Mouse (Mus musculus): ENCODE data around the gene Rassf3.

Gene Rassf3

DNA sequence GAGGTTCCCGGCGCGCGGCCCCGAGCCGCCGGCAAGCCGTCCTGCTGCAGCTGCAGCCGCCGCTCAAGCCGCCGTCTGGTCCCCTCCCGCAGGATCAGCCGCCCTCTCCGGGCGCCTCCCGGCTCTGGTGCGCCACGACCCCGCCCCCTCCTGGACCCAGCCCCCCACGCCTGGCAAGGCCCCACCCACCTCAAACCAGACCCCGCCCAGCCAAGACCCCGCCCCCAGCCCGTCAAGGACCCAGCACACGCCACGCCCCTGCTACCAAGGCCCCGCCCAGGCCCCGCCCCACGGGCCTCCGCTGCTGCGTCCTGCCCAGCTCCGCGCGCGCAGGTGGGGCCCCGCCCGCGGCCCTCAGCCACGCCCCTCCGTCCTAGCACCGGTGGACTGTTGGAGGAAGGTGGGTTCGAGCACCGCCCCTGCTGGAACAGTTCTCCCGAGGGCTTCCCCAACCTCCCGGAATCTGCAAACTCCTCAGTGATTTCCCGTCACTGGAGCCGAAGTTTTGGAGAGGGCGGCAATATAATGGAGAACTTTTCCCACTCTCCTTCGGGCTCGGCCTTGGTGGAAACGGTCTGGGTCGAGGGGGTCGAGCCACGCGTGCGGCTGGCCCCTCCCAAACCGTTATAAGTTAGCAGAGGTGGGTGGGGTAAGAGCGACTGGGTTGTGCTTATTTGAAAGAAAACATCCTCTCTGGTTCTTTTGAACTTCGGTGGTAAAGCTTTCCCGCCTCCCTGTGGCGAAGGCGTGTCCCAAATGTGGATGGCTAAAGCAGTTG lies at the start of gene Rassf3:
Rassf3 (minus strand) TSS at position 158 of the 778 bp plus-strand sequence.
- peak; percentile 95 for DNase-seq (ENCODE audit: low spot score)

GRCm38 (mm10) chr10:121520923-121521585 lies 44.9 kb upstream of the Rassf3 start:
- DNase-seq (ENCODE audit: low spot score), result no peak

- DNase-seq (ENCODE audit: low spot score), result no peak
These were observed 43.6 kb upstream of the Rassf3 start for GRCm38 (mm10) chr10:121519710-121520109.

- peak; percentile 69 for DNase-seq (ENCODE audit: low spot score)
These were observed 40.0 kb upstream of the Rassf3 start for GRCm38 (mm10) chr10:121516008-121516600.

- DNase-seq (ENCODE audit: low spot score), result no peak
These were observed 33.9 kb upstream of the Rassf3 start for GRCm38 (mm10) chr10:121509751-121510643.

DNA sequence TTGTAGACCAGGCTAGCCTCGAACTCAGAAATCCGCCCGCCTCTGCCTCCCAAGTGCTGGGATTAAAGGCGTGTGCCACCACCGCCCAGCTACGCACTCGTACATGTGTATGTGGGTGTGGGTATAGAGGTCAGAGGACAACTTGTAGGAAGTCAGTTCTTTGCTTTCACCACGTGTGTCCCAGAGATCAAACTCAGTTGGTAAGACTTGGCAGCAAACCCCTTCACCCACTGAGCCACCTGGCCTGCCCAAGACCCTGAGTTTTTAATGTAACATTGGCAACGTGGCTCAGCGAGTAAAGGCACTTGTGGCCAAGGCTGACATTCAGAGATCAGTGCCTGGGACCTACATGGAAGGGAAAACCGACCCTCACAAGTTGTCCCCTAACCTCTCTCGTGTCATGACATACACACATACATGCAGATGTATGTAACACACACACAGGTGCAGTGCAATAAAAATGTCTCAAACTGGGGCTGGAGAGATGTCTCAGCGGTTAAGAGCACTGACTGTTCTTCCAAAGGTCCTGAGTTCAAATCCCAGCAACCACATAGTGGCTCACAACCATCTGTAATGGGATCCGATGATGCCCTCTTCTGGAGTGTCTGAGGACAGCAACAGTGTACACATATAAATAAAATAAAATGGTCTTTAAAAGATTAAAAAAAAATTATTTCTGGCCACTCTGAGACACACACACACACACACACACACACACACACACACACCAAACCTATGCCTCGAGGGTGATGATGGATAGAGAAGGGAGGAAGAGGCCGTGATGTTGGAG lies 31.8 kb upstream of the Rassf3 start:
- no peak for DNase-seq (ENCODE audit: low spot score)

DNA sequence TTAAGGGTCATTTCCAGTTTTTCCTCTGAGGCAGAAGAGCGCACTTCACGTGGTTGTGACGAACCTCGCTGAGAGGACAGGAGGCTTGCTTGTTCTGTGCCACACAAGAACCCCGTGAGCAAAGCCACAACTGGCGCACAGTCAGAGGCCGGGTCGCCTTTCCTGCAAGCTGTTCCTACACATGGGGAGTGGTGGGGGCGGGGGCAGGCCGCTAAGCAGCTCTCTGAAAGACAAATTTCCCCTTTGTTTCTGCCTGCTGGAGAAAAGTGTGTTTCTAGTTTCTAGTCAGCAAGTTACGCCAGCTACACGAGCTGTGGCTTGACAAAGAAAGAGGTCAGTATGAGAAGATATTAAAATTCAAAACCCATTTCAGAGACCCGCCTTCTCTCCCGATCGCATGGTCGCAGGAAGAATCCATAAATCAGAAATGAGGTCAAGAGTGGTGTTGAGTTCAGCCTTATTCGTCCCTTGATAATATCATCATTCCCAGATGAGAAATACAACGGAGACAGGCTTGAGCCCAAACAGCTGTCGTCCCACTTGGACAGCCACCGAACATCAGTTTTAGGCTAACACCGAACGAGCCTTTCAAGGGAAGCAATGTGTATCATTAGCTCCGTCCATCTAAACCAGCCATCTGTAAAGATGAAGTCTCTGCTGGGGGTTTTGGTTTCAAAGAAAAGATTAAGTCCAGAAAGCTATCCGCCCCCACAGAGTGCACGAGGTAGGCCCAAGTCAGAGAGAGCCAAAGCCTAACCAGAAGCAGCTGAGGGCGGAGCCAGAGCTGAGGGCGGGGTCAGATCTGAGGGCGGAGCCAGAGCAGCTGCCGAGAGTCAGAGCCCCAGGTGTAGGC lies 30.8 kb upstream of the Rassf3 start:
- DNase-seq (ENCODE audit: low spot score), result peak; percentile 64

DNA sequence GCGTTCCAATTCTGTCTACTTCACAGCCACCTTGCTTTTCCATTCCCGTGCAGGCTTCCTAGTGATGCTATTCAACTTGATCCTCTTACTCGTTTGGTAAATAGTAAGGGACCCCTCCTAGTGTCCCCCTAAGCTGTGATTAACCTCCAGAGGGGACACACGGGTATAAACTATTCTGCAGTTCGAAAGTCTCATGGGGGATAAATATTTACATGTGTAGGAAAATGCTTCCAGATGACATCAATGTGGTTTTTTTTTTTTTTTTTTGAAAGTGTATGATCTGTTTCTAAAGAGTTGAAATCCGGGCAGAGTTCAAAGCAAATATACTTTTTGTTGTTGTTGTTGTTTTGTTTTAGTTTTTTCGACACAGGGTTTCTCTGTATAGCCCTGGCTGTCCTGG lies 29.8 kb upstream of the Rassf3 start:
- DNase-seq (ENCODE audit: low spot score), result no peak

DNA sequence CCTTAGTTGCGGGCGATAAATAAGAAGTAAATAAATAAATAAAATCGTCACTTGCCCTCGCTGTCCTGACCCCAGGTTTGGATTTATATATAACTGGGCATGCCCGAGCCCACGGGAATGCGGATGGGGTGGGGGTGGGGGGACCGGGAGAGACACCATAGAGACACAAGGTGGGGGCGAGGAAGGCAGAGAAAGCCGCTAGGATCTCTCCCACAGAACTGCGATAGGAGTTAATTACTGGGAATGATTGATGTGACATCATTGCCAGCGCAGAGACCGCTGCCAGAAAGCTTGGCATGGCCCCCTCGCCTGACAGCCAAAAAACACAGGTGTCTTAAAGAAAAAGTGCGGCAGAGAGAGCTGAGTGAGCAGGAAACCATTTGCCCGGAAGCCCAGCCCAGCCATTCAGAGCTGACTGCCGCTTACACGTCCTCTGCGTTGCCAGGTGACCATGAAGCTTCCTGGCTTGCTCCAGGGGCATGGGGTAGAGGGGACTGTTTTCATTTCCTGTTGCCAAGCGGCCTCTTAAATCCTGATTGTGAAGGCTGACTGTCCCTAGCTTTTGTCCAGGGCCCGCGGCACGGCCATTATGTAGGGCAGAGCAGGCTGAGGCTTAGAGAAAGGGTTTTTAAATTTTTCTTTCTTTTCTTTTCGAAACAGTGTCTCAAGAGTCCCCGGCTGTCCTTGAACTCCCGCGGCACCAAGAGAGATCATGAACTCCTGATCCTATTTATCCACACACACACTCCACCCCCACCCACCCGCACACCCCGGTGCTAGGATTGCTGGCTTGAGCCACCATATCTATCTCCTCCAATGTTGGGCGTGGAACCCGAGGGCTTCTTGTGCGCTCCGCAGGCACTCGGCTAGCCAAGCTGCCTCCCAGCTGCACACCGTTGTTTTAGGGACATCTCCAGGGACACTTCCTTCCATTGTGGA lies 29.1 kb upstream of the Rassf3 start:
- peak; percentile 65 for DNase-seq (ENCODE audit: low spot score)

DNA sequence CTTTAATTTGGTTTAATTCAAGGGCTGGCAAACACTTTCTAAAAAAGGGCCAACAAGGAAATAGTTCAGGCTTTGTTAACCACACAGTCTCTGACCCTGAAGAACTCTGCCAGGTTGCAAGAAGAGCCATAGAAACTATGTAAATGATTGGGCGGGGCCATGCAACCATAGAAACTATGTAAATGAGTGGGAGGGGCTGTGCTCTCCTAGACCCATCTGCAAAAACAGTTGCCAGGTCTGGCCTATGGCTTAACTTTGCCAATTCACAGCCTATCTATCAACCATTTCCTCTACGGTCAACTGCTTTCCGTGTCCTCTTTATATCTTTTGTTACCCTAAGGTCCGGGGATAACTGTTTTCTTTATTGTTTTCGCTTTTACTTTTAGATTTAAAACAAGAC lies 25.0 kb upstream of the Rassf3 start:
- DNase-seq (ENCODE audit: low spot score), result no peak

GRCm38 (mm10) chr10:121500034-121500433 lies 23.9 kb upstream of the Rassf3 start:
- no peak for DNase-seq (ENCODE audit: low spot score)

- DNase-seq (ENCODE audit: low spot score), result no peak
These were observed 22.9 kb upstream of the Rassf3 start for GRCm38 (mm10) chr10:121499063-121499462.

GRCm38 (mm10) chr10:121498481-121498904 lies 22.3 kb upstream of the Rassf3 start:
- DNase-seq (ENCODE audit: low spot score), result no peak

- DNase-seq (ENCODE audit: low spot score), result no peak
These were observed 21.8 kb upstream of the Rassf3 start for GRCm38 (mm10) chr10:121497968-121498367.

DNA sequence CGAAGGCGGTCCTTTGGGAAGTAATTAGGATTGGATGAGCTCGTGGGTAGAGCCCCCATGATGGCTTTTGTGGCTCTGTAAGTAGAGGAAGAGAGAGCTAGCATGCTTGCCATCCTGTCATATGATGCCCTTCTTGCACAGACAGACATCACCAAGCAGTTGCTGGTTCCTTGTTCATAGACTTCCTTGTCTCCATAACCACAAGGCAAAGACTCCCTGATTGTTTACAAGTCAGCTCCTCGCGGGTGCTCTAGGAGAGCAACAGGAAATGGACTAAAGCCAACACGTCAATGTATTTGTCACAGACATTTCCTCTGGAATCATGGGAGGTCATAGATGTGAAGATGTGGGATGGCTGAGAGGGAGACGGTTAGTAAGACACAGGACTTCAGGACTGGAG lies 20.5 kb upstream of the Rassf3 start:
- DNase-seq (ENCODE audit: low spot score), result no peak

DNA sequence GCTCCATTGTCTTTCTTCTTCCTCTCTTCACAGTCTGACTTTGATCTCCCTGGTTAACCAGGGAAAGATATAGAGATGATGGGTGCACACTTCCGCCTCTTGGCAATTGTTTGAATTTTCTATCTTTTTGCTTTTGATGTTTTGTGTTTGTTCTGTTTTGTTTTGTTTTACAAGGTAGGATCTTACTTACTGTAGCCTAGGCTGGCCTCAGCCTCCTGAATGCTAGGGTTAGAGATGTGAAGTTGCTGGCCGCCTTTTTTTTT lies 17.9 kb upstream of the Rassf3 start:
- DNase-seq (ENCODE audit: low spot score), result no peak

DNA sequence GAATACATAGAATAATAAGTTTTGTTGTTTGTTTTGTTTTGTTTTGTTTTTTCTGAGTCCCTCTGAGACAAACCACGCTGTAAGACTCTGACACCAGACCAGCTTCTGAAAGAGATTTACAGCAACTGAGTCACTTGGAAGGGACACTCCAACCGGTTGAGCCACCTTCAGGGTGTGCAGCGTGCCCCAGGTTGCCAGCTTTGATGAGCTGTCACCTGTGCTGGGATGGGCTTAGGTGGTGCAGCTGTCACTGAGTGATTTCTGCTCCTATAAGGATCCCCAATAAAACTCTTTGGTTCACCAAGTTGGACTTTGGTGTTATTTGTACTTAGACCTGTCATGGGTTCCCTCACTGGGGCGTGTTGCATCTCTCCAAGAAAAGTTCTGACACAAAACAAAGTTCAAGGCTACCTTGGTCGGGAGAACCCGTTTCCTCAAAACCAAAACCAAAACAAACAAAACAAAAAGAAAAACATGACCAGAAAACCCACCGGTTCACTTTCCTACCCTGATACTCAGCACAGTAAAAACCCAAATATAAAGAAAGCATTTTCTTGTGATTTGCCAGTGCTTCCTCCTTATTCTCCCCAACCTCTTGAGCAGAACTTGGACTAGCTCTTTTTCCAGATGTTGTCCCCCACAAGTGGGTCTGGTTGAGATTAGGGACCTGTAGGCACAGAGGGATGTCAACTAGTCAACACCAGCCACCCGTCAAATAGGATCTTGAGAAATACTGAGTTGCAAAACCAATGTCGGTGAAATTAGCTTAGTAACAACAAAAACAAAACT lies 17.4 kb upstream of the Rassf3 start:
- DNase-seq (ENCODE audit: low spot score), result no peak

DNA sequence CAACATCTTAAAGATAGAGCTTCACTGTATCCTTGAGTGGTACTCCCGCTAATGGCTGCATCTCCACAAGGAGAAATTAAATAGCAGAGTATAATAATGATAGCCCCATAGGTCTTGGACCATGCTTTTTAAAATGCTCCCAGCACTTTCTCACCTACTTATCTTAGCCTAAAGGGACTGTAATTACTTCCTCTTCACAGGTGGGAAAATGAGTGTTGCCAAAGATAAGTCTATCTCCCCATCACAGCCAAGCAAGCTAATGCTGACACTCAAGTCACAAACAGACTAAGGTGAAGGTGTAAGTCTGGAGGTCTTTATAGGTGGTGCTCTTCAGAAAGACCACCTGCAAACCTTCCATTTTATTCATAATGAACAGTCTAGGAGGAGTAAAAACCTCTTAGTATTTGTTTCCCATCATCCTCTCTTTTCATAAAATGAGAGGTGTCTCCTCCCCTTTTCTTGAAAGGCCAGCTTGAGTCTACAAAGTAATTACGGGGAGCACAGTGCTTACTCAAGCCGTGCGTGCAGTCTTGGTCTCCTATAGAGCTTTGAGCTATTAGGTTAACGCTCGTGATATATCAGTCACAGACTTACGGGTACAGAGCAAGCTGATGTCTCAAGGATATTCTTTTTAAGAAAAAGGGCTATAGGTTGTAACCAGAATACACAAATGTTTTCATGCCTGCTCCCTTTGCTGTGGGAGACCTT lies 16.6 kb upstream of the Rassf3 start:
- DNase-seq (ENCODE audit: low spot score), result no peak

All from c-Kit-positive CD71-positive TER-119-positive erythroid progenitor cells, embryonic 14.5 days (primary cell).